Comparison of ENCODE assay signal across 9 mouse cellular contexts in genomic region chr5:27792173-27792470, GRCm38 (mm10). TPM values are rescaled to one million over a fixed set of nuclear protein-coding genes. Genes with fewer than 3 reads are reported as not detected.
DNase-seq lines count a peak whose midpoint lies in the region; ATAC-seq and TF ChIP-seq lines count a peak whose summit lies in the region.
"Had no signal": no experiment of that assay in that cellular context is flagged by ENCODE, and none has a peak within 500 bp of the region (broad histone marks: within the 10 kb centered on the region; RNA-seq: fewer than 3 reads in every experiment).

No protein-coding gene starts in this region.

- peak overlapping the region; percentile 85 for H3K4me2 ChIP-seq in heart, postnatal 0 days (ENCODE audit: low read depth, low read length)
- peak overlapping the region; percentile 75 for H3K4me2 ChIP-seq in hindbrain, embryonic 13.5 days
- H3K4me2 ChIP-seq in midbrain, embryonic 13.5 days (replicated peaks): peak overlapping the region; percentile 75

- TF ChIP-seq EP300 in heart, postnatal 0 days (IDR thresholded peaks at IDR 0.05; ENCODE audit: low read depth): no peak

- ATAC-seq in heart, postnatal 0 days (ENCODE audit: insufficient read depth, low read depth): no peak
- ATAC-seq in hindbrain, embryonic 13.5 days (ENCODE audit: low FRiP score): no peak
- no peak for ATAC-seq in midbrain, embryonic 13.5 days
- no peak for ATAC-seq in cerebellum, adult (ENCODE audit: insufficient number of reproducible peaks, low FRiP score, low TSS enrichment)

- H3K27me3 ChIP-seq in heart, postnatal 0 days (ENCODE audit: control insufficient read depth, insufficient read depth, low read length): no peaks in the 10 kb centered on the region
- H3K27me3 ChIP-seq in hindbrain, embryonic 13.5 days: no peaks in the 10 kb centered on the region
- H3K27me3 ChIP-seq in midbrain, embryonic 13.5 days: no peaks in the 10 kb centered on the region

- peak overlapping the region; percentile 73; the same call in 1 of the 2 replicates for H3K9ac ChIP-seq in heart, postnatal 0 days (replicated peaks; ENCODE audit: low read depth, low read length)
- H3K9ac ChIP-seq in hindbrain, embryonic 13.5 days: peak overlapping the region; percentile 90
- peak overlapping the region; percentile 90 for H3K9ac ChIP-seq in midbrain, embryonic 13.5 days (replicated peaks)

- no peak for TF ChIP-seq CTCF in heart, postnatal 0 days (IDR thresholded peaks at IDR 0.05; ENCODE audit: low read depth)
- TF ChIP-seq CTCF in bone marrow, adult 2 months (IDR thresholded peaks at IDR 0.05; ENCODE audit: control insufficient read depth, insufficient read depth, low read length): no peak

- intact Hi-C loops in heart, postnatal 14 days (cut with DNase I): loop anchor here (5.0 kb wide), 1 partner anchor 280 kb away; the partner anchor contains the start of gene Insig1

- H3K4me1 ChIP-seq in heart, postnatal 0 days (ENCODE audit: control insufficient read depth, insufficient read depth): peaks cover 16% of the 10 kb centered on the region
- H3K4me1 ChIP-seq in bone marrow, adult 2 months (ENCODE audit: control insufficient read depth, insufficient read depth, low read length): no peaks in the 10 kb centered on the region; the same call in 1 of the 2 replicates
- peaks cover 25% of the 10 kb centered on the region for H3K4me1 ChIP-seq in hindbrain, embryonic 13.5 days (replicated peaks)
- H3K4me1 ChIP-seq in midbrain, embryonic 13.5 days (replicated peaks): peaks cover 28% of the 10 kb centered on the region

- no peak for TF ChIP-seq POLR2A in bone marrow, adult 2 months (IDR thresholded peaks at IDR 0.05; ENCODE audit: borderline replicate concordance, control insufficient read depth, low read depth, low read length)

- peak overlapping the region; percentile 82 for H3K4me3 ChIP-seq in heart, postnatal 0 days (ENCODE audit: low read depth, low read length)
- H3K4me3 ChIP-seq in bone marrow, adult 2 months (replicated peaks; ENCODE audit: control insufficient read depth, low read depth, low read length): peak overlapping the region; percentile 74
- H3K4me3 ChIP-seq in hindbrain, embryonic 13.5 days: peak overlapping the region; percentile 80
- peak overlapping the region; percentile 82 for H3K4me3 ChIP-seq in midbrain, embryonic 13.5 days (replicated peaks)

- H3K27ac ChIP-seq in heart, postnatal 0 days (ENCODE audit: low read depth): peak overlapping the region; percentile 96
- peak overlapping the region; percentile 97 for H3K27ac ChIP-seq in bone marrow, adult 2 months (ENCODE audit: control insufficient read depth, insufficient read depth, low read depth, low read length, poor library complexity)
- H3K27ac ChIP-seq in hindbrain, embryonic 13.5 days: peak overlapping the region; percentile 96
- peak overlapping the region; percentile 95 for H3K27ac ChIP-seq in midbrain, embryonic 13.5 days

- 15% methylated on average over 8 of the region's 8 CpGs for WGBS in heart, postnatal 0 days
- 19% methylated on average over 8 of the region's 8 CpGs for WGBS in bone marrow, adult 2 months
- 20% methylated on average over 8 of the region's 8 CpGs for WGBS in hindbrain, embryonic 13.5 days
- 17% methylated on average over 8 of the region's 8 CpGs for WGBS in midbrain, embryonic 13.5 days

- H3K36me3 ChIP-seq in heart, postnatal 0 days (replicated peaks; ENCODE audit: control insufficient read depth, insufficient read depth, low read length): peaks cover 11% of the 10 kb centered on the region
- H3K36me3 ChIP-seq in hindbrain, embryonic 13.5 days: peaks cover 17% of the 10 kb centered on the region
- peaks cover 15% of the 10 kb centered on the region for H3K36me3 ChIP-seq in midbrain, embryonic 13.5 days

- DNase-seq in heart, postnatal 0 days (ENCODE audit: low spot score): no peak
- DNase-seq in heart, postnatal 14 days: no peak
- DNase-seq in spleen, adult 12 weeks (ENCODE audit: low spot score): no peak
- DNase-seq in cerebellum, postnatal 14 days: no peak

- H3K9me3 ChIP-seq in heart, postnatal 0 days (replicated peaks; ENCODE audit: control insufficient read depth, low read length): no peaks in the 10 kb centered on the region
- H3K9me3 ChIP-seq in hindbrain, embryonic 13.5 days: no peaks in the 10 kb centered on the region
- H3K9me3 ChIP-seq in midbrain, embryonic 13.5 days: no peaks in the 10 kb centered on the region

RNA-seq across cellular contexts. Expression of gene Paxip1, which starts 0.6 kb away (rescaled TPM):
- 14.0 and 21.0 TPM in 2 replicates for total RNA-seq in heart, postnatal 0 days (2014; rRNA removed; ENCODE audit: low replicate concordance)
- 7.7 and 7.8 TPM in 2 replicates for polyA plus RNA-seq in heart, postnatal 0 days (2015; fragmentation: Nextera tagmentation; extraction: Ambion mirVana)
- total RNA-seq in heart, postnatal 14 days (2021): 10 to 100 TPM; 17.4 to 18.8 TPM
- 41.8 and 47.0 TPM in 2 replicates for polyA plus RNA-seq in bone marrow, adult 2 months (2011; ENCODE audit: insufficient read depth, insufficient read length, low replicate concordance, missing spikeins)
- 25.7 and 26.2 TPM in 2 replicates for polyA plus RNA-seq in hindbrain, embryonic 13.5 days (2015; fragmentation: Nextera tagmentation; extraction: Ambion mirVana)
- 30.0 and 32.7 TPM in 2 replicates for polyA plus RNA-seq in midbrain, embryonic 13.5 days (2015; fragmentation: Nextera tagmentation; extraction: Ambion mirVana)

RNA-seq across cellular contexts. Expression of gene Htr5a, which starts 49.8 kb away (rescaled TPM):
- not detected in 2 replicates for total RNA-seq in heart, postnatal 0 days (2014; rRNA removed; ENCODE audit: low replicate concordance)
- polyA plus RNA-seq in heart, postnatal 0 days (2015; fragmentation: Nextera tagmentation; extraction: Ambion mirVana): not detected in 2 replicates
- total RNA-seq in heart, postnatal 14 days (2021): not detected
- polyA plus RNA-seq in bone marrow, adult 2 months (2011; ENCODE audit: insufficient read depth, insufficient read length, low replicate concordance, missing spikeins): not detected in 2 replicates
- 0.62 and 0.83 TPM in 2 replicates for polyA plus RNA-seq in hindbrain, embryonic 13.5 days (2015; fragmentation: Nextera tagmentation; extraction: Ambion mirVana)
- polyA plus RNA-seq in midbrain, embryonic 13.5 days (2015; fragmentation: Nextera tagmentation; extraction: Ambion mirVana): 0.48 and 0.52 TPM in 2 replicates
- total RNA-seq: hematopoietic stem cell, adult 5-6 weeks had no signal
